Mouse (Mus musculus): Measurements from ENCODE around the gene Olfr263.

Gene Olfr263

DNA sequence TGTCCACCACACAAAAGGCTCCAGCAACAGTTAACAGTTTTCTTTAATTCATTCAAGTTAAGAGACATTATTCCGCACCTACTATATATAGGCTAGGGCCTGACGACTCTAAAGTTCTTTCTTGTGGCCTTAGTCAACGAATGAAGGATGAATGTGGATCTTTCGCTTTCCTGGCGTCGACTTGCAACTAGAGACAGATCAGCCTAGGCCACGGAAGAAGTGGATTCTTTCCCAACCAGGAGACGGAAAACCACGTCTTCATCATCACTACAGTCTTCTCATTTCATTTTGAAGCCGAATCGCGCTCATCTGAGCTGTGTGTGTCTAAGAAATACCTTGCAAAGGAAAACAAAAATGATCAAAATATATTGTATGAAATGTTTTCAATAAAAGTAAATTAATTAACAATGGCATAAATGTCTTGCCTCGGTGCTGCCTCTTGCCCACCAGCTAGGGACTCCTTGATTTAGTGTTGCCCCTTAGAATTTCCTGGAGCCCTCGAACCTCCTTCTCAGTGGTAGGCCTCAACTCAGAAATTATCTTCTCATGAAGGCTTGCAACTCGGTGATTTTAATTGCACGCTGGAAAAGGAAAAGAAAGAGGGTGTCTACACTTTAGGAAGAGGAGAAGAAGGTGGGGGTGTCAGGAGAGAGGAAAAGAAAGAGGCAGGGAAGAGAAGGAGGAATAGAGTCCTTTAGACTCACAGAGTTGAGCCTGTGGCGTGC, 41.2 kb downstream of the Olfr263 start:
- no peak for DNase-seq

DNA sequence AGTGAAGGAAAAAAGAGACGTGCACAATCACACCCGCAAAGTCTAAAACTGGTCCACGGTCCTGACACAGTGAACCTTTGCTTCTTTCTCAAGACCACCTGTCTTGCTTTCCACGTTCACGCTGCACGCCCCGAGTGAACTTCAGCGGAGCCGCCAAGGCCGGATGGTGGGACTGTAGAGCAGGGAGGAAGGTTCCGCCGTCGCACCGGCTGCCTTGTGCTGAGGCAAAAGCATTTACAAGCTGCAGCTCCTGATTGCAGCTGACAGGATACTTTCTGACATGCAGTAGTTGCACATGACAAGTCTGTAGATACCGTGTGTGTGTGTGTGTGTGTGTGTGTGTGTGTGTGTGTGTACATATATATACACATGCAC, 41.7 kb downstream of the Olfr263 start:
- no peak for DNase-seq

DNA sequence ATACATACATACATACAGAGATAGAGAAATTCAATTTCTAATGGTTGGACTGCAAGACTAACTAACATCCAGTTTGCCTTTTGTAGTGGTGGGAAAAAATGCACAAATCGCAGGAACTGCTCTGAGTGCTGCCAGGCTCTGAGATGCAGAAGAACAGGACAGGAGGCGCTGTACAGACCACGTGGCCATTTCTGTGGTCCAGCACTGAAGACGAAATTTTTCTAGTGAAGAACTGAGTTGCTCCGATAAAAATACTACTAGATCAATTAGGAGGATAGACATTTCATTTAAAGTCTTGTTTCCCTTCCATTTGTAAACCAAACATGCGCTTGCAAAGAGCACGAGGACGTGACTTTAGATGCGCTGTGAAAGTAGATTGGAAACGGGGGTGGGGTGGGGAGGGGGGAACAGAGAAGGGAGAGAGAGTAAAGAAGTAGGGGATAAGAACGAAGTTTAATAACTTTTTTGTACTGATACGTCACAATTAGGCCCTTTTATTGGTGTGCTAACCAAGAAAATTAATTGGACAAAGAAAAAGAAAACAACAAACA, 42.2 kb downstream of the Olfr263 start:
- no peak for DNase-seq

DNA sequence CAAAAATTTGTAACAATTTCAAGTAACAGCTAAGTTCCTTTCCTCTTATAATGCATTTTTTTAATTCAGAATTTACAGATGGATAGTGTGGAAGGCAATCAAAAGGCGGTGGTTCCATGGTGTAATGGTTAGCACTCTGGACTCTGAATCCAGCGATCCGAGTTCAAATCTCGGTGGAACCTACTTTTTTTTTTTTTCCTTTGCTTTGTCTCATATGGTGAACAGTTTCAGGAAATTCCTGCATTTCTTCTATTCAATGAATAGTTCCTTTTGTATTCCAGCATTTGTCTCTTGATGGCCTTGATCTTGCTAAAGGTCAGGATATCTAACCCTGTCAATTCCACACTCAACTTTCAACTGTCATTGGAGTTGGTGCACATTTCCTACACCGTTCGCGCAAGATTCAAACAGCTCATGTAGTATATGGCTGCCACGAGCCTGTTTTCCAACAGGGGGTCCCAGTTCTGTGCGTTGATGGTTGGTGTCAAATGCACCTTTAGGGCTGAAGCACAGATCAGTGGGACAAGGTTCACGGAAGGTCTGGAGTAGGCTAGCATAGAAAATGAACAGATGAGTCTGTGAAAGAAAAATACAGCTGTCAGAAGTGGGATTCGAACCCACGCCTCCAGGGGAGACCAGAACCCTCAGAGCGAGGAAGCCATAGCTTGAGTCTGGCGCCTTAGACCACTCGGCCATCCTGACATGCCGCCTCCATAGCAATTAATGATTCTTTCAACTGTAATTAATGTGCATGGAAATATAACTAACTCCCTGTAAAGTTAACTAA, 43.0 kb downstream of the Olfr263 start:
- DNase-seq = peak; percentile 37 to 63

DNA sequence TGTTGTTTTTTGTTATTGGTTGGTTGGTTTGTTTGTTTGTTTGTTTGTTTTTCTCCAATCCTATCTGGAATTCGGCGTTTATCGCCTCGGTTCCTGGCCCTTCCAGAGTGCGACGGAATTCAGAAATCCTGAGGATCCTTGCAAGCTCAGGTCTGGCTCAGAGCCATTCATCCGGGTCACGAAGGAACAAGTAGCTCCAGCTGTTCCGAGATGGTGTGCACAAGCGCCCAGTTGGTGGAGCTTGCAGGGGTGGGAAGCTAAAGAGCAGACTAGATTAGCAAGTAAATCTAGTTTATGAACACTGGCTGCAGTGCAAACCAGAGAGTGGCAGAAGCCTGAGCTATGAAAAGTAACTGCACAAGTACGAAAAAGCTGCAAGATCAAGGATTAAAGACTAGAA, 43.6 kb downstream of the Olfr263 start:
- peak; percentile 89 to 90 for DNase-seq

DNA sequence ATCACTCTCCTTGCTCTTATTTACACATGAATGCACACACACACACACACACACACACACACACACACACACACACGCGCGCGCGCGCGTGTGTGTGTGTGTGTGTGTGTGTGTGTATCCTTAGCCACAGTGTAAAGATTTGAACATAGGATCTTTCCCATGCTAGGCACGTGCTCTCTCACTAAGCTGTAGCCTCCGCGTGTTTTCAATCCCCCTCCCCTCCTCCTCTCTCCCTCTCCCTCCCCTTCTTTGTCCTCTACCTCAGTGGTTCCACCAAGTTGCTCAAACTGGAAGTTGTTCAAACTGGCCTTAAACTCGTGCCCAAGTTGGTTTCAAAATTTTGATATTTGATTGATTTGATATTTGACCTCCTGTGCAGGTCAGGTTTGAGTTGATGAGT, 47.3 kb downstream of the Olfr263 start:
- no peak for DNase-seq

DNA sequence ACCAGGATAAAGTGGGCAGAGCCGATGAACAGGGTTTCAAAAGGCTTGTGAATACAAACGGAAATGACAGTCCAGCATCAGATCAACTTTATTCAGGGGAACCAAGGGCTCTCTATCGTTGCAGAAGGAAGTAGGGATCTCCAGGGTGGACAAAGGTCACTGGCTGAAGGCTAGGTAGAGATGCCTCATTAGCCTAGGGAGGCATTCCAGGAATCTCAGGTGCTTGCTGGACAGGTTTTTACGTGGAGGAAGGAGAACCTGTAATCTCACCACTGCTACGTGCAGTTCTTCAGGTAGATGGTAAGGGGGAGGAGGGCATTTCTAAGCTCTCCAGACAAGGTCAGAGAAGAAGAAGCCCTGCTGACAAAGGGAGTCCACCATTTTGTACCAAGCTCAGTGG, 48.2 kb downstream of the Olfr263 start:
- no peak for DNase-seq

DNA sequence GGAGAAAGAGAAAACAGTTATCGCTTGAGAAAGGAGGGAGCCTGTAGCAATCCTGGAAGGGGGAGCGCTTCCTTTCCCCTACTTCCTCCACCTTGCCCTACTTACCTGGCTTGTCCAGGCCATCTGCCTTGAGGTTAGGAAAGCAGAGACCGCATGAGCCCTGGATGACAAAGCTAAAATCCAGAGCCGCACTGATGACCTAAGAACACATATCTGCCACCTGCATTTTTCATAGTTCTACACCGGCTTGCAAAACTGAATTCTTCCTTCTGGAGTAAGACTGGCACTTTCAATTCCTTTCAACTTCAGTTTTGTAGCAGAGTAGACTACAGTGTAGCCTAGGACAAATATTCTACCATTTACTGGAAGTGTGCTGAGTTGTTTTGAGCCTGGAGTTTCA, 48.9 kb downstream of the Olfr263 start:
- DNase-seq = no peak

DNA sequence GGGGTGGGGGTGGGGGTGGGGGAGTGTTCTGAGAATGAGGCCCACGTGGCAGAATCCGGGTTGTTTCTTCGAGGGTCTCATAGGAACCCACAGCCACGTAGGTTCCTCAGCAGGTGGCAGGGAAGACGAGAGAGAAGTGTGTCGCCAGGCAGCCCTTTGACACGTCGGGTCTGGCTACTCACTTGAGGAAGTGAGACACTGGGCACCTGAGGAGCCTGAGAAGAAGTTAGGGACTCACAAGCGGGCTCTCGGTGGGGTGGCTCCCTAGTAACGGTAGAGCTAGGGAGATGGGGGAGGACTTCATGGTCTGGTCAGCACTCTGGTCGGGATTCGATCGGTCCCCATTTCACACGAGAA, 49.9 kb downstream of the Olfr263 start, which contains the start of gene Trim27:
Gene Trim27 (plus strand): TSS at position 79 of the 357 bp plus-strand sequence.
- no peak for DNase-seq

DNA sequence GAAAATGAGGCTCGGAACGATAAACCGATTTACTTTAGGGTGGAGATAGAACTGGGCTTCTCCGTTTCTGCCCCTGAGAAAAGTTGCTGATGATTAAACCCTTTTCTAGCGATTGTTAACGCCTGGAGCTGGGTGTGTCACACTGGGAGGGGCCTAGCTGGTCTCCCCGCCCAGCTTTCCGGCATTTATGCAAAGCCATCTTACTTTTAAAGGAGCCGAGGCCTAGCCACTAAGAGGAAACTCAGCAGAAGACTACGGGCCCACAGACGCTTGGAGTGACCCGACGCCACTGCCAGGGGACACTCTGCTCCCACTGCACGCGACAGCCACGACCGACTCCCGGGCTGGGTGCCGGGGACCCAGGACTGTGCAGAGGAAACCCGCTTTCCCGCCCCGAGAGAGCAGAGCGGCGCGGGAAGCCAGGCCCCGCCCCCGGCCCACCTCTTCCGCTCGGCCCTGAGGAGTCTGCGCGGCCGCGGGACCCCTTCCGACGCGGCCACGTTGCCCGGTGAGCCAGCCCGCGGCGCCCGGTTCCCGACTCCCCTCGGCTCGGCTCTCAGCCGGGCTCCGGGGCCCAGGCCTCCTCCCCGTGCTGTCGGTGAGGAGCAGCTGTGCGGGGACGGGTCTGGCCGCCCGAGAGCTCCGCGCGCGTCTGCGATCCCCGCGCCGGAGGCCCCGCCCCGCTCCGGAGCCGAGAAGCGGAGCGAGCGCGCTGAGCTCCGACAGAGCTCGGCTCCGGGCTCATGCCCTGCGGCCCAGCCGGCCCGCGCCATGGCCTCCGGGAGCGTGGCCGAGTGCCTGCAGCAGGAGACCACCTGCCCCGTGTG, 50.5 kb downstream of the Olfr263 start:
- peak; percentile 90 to 91 for DNase-seq

DNA sequence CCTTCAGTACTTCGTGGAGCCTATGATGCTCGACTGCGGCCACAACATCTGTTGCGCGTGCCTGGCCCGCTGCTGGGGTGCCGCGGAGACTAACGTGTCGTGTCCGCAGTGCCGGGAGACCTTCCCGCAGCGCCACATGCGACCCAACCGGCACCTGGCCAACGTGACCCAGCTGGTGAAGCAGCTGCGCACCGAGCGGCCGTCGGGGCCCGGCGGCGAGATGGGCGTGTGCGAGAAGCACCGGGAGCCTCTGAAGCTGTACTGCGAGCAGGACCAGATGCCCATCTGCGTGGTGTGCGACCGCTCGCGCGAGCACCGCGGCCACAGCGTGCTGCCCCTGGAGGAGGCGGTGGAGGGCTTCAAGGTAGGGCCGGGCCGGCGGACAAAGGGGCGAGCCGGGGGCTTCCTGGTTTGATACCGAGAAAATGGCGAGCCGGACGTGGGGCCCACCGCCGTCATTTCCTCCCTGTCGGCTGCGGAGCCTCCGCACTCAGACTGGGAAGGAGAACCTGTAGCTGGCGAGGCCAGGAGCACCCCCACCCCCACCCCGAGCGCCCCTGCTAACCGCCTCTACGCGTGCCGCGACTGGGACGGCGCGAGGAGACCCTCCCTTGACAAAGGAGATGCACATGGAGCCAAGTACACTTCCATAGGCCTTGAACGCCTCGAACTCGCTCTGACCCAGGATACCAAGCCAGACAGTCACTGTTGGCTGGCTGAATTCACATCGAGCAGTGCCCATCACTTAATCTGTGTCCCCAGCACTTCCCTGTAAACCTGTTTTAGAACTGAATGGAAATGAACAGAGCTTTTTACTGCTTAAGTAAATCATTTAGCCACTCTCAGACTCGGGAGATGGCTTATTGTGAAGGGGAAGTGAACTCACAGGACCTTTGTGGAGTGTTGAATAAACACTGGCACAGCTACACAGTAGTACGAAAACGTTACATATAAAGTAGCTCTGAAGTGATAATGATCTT, 51.4 kb downstream of the Olfr263 start:
- DNase-seq = peak; percentile 75 to 76

DNA sequence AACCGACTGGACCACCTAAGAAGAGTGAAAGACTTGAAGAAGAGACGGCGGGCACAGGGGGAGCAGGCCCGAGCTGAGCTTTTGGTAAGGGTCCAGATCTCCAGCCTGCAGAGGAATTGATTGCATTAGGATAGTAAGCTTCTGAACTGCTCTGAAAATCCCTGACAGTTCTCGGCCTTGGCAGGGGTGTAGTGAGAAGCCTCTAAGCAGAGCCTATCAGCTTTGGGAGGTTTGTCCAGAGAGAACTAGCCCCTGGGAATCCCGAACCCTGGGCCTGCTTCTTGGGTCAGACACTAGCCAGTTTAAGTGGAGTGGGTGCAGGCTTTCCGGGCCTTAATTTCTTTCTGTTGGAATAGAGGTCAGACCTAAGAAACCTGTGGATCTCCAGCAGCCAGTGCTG, 52.6 kb downstream of the Olfr263 start:
- DNase-seq = no peak

DNA sequence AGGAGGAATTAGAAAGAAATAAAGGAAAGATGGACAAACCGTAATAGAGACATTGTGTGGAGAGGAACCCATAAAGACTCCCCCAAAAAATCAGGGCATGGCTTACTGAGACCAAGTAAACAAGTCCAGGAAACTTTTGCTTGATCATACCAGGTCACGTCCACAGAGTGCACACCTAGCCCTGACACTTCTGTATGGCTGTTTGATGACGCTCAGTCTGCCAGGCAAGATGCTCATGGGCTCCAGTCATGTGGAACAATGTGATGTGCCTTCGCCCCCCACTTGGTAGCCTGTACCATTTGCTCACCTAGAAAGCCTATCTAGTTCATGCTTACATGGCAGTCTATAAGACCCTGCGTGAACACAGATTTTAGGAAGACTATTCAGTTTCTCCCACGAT, 53.6 kb downstream of the Olfr263 start:
- no peak for DNase-seq

DNA sequence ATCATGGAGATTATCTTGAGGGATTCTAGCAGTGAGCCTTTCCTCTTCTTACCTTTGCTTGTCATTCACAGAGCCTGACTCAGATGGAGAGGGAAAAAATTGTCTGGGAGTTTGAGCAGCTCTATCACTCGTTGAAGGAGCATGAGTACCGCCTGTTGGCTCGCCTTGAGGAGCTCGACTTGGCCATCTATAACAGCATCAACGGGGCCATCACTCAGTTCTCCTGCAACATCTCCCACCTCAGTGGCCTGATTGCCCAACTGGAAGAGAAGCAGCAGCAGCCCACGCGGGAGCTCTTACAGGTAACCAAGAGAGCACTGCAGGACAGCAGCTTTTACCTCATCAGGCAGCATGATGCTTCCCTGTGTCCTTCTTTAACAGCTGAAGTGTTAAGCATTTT, 54.2 kb downstream of the Olfr263 start:
- no peak for DNase-seq

DNA sequence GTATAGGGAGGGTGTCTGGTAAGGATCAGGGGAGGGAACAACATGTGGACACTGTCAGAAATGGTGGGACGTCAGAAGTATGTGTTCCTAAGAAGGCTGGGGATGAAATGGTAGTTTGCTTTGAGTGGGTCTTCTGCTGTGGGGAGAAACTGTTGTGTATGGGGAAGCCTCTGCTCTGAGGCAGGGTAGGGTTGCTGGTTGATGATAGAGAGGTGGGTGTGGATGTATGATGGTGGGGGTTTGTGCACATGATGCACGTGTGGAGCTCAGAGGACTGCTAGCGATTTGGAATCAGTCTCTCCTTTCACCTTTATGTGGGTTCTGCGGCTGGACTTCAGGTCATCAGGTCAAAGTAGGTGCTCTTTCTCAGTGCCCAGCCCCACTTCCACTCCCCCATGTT, 56.1 kb downstream of the Olfr263 start:
- no peak for DNase-seq
